Mouse (Mus musculus): ENCODE measurements around the gene Adcyap1r1.

The Adcyap1r1 gene

DNA sequence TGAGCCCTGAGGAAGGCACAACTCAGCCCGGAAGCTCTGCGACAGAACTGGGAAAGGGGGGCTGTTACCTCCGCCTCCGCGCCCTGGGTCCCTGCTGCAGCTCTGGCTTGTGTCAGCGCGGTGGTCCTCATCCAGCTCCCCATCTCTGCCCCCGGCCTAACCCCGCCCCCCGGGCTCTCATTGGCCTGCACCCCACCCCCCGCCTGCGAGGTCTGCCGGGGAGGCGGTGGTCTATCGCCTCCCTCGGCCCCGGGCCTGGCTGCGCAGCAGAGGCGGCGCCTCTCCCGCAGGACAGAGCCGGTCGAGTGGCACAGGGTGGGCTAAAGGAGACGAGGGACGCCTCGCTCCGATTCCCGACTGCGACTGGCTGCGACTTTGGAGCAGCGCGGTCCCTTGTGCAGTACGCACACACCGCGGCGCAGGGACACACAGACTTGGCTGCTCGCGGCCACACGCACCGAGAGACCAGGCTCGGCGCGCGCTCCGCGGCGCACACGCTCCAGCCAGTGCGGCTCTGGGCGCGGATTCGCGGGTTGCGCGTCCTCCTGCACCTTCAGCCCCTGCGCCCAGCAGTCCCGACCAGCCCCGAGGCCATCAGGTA lies at the start of gene Adcyap1r1:
Gene Adcyap1r1, plus strand, starts transcription at position 208 of the 601 bp plus-strand sequence.
- no peak for DNase-seq

DNA sequence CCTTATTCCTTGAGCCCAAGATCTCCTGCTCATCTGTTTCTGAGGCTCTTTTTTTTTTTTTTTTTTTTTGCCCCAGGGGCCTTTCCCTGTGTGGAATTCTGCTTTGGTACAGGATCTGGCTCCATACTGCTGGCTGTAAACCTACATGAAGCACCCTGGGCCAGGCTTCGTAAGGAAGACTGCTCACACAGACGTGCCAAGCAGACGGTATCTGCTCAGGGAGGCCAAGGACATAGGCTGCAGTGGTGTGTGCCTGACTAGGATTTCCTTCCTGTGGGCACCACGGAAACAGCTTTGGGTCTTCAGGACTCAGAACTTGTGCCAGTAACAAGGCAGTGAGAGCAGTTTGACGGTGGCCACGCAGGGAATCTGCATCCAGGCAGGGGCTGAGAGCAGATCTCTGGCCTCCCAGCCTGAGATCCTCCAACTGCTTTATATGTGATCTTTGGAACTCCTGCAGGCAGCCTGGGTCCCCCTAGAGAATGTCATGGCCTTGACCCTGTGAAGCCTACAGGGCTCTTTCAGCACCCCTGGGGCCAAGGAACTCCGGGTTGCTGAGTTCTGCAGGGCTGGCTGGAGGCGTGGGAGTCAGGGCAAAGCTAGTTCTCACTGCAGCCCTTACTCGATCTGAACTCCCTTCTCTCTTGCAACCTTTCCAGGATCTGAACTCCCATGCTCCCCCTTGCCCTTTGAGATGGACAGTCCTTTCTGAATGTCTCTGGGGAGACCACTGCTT lies 49.6 kb upstream of the Adcyap1r1 start:
- DNase-seq: no peak

DNA sequence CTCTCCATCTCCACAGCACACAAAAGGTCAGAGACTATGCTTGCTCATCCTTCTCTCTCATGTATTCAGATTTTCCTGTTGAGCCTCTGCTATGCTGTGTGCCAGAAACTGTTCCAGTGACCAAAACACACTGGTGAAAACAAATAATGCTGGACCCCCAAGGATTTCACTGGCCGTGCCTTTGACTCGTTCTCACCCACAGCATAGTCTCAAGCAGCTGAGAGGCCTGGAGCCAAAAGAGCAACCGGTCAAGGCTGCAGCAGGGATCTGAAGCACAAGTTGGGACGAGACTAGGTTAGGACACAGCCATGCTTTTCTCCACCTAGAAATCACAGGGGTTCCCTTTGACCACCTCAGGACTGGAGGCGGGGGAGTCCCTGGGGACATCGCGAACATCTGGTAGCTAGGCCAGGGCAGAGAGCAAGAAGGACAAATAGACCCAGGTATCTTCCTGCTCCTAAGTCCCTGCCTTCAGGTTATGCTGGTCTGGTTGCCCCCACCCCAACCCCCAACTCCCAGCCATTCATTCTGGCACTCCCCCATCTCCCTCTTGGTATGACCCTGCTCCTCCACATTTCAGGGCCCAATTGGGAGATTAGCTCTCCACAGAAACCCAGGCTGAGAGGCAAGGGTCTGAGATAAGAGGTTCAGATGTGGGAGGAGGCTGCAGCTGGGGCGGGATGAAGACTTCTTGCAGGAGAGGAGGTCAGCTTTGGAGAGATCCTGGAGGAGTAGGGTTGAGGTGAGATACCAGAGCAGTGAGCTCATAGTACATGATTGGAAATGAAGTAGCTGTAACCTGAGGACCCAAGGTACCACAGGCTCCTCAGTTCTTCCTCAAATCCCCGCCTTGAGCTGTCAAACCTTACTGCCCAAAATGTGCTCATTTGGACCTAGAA lies 48.1 kb upstream of the Adcyap1r1 start:
- no peak for DNase-seq

DNA sequence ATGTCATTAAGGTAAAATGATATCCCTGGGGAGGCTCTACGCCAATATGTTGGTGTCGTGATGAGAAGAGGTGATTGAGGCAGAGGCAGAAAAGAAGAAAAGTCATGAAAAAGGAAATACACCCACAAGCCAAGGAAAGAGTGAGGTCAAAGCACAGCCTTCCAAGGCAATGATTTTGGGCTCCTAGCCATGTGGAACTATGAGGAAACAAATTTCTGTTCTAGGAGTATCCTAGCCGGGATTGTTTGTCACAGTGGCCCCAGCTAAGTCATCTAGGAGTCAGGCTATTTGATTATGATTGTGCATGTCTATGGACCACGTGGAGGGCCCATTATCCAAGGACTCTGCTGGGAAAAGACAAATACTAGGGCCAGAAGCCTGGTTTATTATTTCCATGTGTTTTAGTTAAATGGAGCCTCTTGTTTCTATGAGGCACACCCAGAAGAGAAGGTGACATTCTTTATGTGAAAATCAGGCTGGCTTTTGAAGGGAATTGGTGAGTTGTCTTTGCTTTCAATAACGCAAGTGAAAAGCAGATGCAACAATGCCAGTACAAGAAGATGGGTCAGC lies 47.3 kb upstream of the Adcyap1r1 start:
- no peak for DNase-seq

DNA sequence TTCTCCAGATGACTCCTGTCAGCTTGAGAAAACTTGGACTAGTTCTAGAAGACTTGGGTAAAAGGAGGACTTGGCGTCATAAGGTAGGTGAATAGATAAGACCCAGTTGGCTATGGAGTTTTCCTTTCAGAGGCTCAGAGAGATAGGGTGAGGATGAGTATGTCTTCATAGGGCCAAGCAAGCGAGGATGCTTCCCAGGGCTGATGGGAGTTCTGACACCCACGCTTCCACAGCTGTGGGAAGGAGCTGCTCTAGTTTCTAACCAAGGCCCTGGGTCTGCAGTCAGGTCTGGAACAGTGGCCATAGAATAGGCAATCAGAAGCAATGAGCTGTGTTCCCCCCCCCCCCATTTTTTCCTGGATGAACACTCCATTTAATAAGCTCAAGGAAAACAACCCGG lies 44.4 kb upstream of the Adcyap1r1 start:
- no peak for DNase-seq

DNA sequence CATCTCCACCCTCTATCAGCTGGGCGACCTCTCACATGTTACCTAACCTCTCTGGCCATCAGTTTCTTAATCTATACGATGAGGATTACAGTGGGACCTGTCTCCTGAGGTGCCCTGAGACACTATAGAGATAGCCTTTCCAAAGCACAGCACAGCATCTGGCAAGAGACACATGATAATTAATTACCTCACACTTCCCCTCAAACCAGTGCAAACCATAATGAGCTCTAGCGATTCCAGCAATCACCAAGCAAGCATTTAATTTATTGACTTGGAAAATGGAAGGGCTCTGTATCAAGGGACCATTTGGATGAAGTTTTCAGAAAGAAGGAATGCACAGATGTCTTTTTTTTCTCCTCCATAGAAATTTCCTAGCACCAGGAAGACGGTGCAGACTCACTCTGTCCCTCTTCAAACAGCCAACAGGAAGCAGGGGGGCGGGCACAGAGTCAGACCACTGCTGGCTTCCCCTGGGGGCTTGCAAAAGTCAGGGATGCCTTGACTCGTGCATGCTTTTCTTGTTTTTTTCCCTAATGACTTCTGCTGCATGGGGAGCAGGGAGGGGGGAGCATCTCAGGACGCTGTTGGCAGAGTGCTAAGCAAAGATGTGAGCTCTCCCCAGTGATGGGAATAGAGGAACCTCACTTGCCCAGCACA lies 41.5 kb upstream of the Adcyap1r1 start:
- no peak for DNase-seq

DNA sequence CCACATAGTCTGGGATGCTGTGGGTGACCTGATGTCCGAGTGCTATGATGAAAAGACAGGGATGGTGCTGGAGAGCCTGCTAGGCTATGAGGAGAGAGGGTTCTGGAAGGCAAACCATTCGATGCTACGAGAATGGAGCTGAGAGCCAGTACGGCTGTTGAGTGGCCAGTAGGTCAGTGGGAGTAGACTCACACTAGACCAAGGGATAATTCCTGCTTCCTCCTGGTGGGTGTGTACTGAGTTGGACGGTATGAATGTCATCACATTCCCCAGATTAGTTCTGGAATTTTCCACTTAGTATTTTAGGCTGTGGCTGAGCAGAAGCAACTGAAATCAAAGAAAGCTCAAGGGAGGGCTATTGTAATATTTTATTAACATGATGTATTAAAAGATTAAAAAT lies 40.8 kb upstream of the Adcyap1r1 start:
- no peak for DNase-seq

DNA sequence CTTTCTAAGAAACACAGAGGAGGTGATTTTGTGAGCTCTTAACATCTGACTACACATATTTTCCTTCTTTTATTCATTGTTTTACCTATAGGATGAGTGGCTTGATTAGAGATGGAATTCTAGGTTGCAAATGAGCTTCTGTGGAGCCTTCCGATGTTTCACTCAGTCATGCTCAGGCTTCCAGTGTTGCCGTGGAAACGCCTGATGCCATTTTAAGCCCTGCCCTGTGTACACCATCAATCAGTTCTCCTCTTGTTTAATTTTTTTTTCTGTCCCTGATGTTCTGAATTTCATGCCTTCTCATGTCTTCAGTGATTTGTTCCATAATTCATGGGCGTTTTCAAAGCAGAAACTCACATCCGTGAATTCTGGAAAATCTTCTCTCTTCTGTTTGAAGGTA lies 35.6 kb upstream of the Adcyap1r1 start:
- no peak for DNase-seq

DNA sequence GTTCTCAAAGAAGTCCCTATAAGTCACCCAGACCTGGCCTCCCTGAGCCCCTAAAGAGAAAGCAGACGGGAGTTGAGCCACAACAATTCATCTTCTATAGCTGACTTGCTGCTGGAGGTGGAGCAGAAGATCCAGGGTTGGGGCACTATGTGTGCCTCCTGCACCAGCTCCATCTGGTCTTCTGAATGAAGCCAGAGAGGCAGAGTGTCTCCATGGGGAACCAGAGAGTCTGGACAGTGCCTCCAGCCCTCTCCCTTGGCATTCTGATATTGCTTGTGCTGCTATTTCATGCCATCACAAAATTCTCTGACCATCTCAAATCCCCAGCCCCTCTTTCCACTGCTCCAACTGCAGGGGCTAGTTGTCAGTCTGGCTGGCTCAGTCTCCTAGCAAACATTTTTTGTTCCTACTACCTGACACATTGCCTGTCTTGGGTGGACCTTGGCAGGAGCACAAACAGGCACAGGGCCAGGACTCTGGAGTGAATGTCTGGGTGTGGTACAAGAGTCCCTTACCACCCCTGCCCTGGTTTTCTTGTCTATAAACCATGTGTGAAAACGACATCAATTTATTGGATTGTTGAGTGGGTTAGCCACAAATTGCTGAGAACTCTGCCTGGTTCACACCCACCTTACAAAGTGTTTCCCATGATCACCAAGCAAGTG lies 32.9 kb upstream of the Adcyap1r1 start:
- DNase-seq: no peak

DNA sequence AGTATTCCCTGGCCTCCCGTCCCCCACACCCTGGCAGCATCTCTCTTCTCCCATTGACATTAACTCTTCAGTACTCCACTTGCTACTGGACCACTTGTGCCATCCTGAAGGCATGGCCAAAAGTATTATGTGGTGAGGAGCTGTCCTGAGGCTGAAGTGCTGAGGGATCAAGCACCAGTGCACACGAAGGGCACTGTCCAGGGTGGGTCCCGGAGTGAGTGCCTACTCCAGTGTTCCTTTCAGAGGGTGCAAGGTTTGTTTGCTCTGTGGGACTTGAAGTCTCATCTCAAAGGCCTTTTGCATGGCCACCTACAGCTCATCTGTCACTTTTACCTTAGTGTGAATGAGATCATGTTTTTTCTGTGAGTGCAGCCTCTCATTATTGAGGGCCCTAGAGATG lies 31.4 kb upstream of the Adcyap1r1 start:
- DNase-seq: no peak

DNA sequence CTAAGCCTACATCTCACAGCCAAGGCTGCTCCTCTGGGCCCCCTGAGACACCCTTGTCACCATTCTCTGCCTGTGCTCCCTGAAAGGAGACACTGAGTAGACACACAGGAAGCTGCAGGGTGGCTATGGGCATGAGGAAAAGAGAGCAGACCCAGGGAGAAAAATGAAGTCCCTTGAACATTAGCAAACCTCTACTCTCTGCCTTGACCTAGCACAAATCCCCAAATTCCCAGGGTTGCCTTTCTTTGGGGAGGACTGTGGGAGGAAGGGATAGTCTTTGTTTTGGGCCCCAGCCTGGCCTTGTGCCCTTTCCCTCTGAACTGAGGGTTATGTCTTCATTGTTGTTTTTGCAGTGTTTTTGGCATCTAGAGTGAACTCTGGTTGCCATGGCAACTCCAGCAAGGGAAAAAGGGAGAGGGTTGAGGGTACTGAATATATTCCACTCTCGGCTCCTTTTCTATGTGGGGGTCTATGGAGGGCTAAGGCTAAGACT lies 30.9 kb upstream of the Adcyap1r1 start:
- DNase-seq: no peak

DNA sequence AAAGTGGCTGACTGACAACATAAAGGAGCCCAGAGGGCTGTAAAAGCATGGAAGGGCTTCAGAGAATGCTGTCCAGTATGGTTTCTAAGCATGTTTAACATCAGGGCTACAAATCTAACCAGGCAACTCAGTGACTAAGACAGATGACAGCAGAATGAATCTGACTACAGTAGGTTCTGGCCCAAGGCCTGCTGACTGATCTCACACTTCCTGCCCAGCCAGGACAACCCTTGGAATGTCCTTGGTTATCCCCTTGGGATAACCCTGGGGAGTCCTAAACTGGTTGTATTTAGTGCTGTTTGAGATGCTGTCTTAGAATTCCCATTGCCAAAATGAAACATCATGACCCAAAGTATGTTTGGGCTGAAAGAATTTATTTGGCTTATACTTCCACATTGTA lies 19.7 kb upstream of the Adcyap1r1 start:
- no peak for DNase-seq

DNA sequence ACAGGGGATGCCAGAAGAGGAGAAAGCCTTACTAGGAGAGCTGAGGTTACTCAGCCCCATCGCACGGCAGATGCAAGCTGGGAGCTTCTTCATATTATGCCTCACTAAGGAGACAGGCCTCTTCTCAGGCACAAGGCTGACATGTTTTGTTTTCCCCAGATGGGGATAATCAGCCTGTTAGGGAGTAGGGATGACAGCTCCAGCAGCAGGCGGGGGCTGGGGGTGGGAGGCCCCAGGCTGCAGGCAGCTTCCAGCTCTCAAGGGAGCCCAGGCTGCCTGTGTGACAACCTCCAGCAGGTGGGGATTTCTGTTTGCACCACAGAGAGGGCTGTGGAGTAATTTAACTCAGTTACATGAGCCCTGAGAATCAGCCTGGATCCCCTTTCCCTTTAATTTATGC lies 17.4 kb upstream of the Adcyap1r1 start:
- DNase-seq: no peak

DNA sequence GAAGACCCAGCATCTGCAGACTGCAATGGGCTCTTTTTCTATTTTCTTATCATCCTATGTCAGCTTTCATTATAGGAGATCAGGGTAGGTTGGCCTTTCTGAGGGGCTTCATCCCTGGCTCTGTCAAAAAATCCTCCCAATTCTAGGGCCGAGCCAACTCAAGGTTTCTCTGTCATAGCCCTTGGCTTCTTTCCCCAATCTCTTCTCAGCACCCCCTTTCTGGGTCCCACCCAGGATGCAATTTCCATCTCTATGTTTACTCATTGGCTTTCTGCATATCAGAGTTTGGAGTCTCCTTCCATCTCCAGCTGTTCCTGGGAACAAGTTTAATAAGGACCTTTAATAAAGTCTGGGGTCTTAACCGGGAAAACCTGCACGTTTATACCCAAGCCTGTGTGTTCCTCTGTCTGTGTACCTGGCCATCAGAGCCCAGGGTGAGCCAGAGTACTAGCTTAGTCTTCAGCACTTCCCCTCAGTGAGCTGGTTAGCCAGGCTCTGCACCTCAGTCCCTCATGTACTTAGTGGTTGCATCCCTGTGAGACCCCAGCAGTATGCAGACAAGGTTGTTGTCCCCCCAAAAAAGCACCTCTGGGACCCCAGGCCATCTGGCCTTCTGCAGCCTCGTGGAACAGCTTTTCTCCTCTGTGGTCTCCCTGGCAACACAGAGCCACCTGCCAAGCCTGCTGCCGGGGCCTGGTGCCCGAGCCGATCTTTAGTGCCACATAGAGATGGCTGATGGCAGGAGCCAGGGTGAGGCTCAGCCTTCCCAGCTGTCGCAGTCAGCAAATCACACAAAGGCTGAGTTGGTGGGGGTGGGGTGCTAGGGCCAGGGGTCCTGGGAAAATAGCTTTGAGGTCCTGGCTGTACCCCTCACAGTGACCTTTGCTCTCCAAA lies 16.3 kb upstream of the Adcyap1r1 start:
- no peak for DNase-seq

DNA sequence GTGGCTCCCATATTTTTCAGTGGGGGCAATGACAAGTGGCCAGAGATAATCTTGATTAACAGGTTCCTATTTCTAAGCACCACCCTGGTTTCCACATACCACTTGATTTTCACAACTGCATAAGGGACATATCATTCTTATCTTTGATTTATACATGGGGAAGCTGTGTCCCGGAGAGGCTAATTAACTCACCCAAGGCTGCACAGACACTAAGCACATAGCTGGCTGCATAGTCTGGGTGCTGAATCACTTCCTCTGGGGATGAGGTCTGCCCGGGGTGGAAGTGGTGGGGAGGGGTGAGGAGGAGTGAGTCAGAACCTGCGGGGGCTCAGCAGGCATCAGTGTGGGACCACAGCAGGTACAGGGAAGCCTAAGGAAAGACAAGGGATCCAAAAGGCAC lies 13.9 kb upstream of the Adcyap1r1 start:
- DNase-seq: no peak

DNA sequence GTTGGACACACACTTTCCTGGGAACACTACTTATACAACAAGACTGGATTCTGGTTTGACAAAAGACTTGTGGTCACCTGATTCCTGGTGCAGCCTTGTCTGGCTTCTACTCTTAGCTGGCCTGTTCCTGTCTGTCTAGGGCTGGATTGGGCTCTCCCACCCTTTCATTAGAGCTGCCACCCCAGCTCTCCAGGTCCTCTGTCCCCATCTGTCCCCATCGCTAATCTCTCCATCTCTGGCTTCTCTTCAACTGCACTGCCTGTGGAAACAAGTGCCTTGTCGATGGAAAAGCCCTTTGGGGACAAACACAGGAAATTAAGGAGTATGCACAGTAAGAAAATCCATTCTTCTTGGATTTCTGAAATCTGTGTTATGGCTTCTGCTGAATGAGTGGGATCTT lies 12.9 kb upstream of the Adcyap1r1 start:
- DNase-seq: no peak

DNA sequence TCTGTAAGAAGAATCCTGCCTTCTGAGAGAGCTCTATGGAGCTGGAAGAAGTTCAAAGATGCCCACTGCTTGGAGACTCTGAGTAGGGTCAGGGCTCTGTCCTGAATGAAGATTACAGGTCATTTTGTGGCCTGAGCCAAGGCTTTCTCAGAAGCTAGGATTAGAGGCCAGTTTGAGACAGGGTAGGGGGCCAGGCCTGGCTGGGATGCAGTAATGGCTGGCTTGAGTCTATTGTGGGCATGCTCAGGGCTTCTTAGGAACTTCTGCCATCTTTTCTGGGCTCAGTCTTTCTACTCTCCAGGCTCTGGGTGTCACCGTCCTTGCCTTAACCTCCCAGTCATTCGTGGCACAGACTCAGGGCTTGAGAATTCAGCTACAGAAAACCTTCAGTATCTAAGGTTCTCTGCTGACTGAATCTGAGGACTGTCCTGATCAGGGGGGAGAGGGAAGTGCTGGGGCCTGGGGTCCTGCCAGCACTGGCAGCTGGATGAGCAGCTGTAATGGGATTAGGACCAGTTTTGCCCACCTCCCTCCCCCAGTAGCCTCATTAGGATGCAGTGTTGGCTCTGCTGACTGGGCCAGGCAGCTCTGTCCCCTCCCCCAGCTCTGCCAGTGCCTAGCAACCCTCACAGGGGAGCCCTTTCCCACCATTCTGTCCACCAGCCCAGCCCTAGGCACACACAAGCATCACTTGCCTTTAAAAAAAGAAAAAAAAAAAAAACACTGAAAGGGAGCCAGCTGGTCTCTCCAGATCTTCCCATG lies 7.7 kb upstream of the Adcyap1r1 start:
- DNase-seq: no peak

DNA sequence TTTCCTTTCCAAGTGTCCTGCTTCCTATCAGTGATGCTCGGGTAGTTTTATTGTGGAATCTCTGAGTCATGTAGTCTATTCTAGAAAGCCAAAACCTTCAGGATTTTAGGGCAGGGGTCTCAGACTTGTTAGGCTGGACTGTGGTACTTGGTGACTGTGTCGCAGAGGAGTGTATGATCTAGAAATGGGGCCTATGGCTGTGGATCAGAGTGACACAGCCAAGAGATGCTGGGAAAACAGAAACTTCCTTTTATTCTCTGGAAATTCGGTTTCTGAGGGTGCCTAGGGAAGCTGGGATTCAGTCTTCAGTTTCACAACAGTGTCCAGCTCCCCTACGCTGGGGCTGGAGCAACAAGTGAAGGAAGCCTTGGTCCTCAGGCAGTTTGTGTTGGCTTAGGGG lies 7.1 kb upstream of the Adcyap1r1 start:
- no peak for DNase-seq

DNA sequence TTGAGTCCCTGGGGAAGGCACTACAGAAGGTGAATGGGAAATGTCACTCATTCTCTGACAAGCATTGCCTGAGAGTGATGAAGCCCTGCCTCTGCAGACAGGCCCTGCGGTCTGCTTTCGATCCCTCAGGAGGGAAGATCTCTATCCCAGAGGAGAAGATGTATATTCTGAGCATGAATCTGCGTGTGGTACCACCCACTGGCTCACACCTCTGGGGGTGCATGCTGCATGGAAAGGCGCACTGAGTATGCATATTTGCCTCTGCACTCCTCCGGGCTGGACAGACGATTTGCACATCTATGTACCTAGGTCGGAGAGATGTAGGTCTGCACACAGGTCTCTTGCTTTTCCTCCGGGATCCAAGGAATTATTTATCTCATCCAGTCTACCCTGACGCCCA lies 3.6 kb upstream of the Adcyap1r1 start:
- no peak for DNase-seq

DNA sequence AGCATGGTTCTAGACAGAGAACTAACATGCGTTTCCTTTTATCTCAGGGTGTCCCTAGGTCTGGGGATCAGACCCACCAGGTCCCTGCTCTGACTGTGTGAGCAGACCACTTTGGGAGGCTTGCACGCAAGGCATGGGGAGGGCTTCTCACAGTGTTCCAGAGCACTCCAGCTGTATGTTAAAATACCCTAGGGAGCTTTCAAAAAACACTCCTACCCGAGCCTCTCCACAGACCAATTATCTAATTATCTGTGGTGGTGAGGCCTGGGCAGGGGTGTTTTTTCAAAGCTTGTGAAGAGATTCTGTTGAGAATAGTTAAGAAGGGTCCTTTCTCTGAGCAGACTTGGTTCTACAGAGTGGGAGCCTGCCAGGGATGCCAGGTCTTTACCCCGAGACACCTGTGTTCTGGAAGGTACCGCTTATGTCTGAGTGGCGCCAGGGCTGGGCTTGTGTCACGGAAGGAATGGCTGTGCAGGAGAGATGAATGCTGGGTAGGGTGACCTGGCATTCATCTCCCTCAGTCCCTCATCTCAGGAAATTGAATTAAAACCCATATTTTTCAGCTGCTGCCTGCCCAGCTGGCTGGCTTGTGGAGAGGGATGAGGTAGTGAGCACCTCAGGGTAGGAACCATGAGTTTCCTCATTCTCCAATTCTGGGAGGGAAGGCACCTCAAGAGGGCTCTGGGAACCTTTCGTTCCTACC lies 2.7 kb upstream of the Adcyap1r1 start:
- DNase-seq: no peak
